Mouse (Mus musculus): ENCODE measurements around the gene Disp2.

GRCm38 (mm10) chr2:118774536-118774935 is 5.0 kb upstream of the Disp2 start:
- TF ChIP-seq CTCF (IDR thresholded peaks at IDR 0.05; ENCODE audit: low read depth) (no peak), EP300 (IDR thresholded peaks at IDR 0.05; ENCODE audit: low read depth) (no peak)
